Mouse (Mus musculus): ENCODE results near the gene 4921524J17Rik.
A peak's percentile ranks its signal among the peaks of the same experiment; 100 is the strongest.

The 4921524J17Rik gene

DNA sequence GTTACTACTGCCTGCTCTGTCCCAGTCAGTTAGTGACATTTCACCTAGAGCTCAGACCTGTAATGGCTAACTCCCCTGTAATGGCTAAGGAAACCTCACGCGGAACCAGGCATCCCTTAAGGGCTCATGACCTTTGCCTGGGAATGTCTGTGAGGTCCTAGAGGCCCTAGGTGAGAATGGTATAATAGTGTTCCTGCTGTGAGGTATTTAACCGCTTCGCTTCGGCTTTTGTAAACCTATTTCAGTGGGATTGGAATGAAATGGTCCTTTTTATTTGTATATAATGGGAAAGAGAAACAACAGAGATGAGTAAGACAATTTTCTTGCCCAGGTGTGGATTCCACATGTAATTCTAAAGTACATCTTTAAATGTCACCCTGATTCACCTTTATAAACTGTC is 8.9 kb upstream of the 4921524J17Rik start:
- no peak for DNase-seq (ENCODE audit: low read depth)

DNA sequence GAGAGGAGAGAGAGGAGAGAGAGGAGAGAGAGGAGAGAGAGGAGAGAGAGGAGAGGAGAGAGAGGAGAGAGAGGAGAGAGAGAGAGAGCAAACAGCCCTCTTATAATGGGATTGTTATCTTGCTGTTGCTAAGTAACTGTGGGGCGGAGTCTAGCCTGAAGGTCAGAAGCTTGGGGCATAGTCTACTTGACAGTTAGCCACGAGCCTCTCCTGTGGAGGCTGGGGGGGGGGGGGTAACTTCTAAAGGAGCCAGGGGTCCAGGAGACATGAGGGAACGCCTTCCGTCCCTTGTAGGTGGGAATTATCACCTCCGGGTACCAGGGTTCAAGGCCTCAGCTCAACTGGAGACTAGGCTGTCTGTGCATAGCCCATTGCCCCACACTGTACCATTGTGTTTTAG is 3.1 kb upstream of the 4921524J17Rik start:
- DNase-seq (ENCODE audit: low read depth) = no peak

DNA sequence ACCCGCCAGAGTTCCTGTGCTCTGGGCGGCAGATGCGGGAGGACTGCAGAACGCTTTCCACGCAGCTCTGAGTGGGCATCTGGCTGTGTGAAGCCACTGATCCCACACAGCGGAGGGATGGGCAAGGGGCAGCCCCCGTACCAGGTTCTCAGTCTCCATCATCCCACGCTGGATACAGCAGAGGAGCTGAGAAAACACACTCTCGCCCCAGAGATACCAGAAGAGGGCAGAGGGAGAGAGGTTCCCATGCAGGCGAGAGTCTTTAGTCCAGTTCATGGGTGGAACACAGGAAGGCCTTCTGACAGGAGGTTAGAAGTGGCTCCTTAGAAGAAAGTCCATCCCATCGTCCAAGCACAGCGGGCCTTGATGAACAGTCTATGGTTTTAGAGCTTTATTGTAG is 2.2 kb upstream of the 4921524J17Rik start:
- no peak for DNase-seq (ENCODE audit: low read depth)

DNA sequence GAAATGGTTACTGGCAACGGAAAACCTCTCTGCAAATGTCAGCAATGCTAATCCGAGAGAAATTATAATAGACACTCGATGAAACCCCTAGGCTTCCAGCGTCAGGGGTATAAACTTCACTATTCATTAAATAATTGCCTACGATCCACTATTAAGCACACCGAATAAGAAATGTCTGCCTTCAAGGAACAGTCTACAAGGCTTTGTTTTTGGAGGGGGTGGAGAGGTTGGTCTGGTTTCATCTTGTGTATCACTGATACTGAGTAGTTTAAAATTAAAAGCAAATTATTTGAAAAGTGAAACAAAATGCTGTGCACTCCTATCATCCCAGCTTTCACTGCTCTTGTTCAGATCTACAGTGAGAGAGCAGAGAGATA is 372 bp upstream of the 4921524J17Rik start:
- DNase-seq (ENCODE audit: low read depth) = no peak

DNA sequence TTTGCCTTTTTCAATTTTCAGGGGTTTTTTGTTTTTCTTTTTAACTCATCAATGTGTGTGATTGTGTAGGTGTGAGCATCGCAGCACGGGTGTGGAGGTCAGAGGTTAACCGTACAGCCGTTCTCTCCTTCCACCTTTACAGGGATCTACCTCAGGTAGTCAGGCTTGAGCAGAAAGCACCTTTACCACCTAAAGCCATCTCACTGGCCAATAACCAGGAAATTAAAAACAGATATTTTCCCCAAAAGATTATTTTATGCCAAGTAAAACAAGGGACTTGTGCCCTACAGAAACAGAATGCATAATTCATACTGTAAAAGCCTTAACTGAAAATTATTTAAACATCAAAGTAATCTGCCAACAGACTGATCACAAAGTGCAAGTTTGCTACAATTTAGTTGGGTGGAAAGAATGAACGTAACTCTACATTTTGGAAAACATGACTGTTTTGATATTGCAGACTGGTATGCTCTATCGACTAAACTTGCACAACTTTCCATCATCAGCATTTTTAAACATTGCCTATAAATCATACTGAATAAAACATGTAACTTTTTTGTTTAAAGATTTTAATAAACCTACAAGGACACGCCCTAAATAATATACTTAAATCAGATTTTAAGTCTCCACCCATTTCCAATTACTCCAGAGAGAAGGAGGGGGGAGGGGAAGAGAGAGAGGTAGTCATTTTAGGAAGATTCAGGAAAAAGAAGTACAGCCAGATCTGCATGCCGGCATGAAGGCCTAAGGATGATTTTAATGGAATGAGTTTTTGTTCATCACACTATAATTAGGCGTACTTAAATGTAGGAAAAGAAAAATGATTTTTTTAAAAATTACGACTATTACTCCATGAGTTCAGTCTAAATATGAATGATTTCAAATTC is 1.1 kb downstream of the 4921524J17Rik start:
- DNase-seq (ENCODE audit: low read depth) = no peak

DNA sequence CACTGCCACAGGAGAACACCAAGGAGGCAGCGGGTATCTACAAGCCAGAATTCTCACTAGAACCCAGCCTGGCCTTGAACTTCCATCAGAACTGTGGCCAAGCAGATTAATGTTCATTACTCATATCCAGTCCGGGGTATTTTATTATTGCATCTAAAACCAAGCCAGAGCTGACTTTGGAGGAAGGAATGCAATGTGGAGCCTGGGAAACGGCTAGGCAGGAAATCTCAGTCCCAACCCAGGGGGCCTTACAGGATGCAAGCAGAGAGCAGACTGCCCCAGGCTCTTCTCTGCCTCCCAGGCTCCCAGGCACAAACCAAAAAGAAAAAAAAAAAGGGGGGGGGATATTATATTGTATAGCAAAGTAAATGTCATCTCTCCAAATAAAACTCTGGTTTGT is 1.8 kb downstream of the 4921524J17Rik start:
- no peak for DNase-seq (ENCODE audit: low read depth)

DNA sequence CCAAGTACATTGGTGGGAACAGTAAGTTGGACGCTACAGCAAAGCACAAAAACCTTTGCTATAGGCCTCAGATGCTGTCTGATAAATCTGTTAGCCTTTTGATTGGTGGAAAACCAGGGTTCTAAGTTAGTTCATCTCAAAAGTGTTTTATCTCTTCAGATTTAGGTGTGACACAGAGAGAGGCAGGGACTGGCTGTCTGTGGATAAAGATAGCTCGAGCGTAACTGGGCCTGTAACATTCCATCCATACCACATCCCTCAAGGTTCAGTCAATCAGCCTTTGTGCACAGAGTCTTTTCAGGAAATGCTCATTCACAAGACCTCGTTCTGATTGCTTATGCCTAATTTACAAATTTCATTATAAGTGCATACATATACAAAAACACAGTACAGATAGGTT is 3.4 kb downstream of the 4921524J17Rik start:
- DNase-seq (ENCODE audit: low read depth) = no peak

DNA sequence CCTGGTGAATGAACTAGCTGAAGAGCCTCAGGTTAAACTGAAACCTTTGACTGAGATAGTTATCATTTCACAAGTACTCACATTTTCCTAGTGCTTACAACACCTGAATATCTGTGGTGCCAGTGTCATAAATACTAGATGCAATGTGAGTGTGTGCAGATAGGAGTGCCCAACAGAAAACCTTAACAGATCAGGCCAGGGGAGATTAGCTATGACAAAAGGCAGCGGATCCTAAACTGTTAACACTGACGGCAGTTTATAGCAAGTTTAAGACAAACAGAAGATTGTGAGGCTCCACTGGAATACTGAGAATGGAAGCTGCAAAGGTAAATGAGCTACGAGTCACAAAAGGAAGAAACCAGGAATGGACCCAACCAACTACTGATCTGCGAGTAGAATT is 5.6 kb downstream of the 4921524J17Rik start:
- no peak for DNase-seq (ENCODE audit: low read depth)

DNA sequence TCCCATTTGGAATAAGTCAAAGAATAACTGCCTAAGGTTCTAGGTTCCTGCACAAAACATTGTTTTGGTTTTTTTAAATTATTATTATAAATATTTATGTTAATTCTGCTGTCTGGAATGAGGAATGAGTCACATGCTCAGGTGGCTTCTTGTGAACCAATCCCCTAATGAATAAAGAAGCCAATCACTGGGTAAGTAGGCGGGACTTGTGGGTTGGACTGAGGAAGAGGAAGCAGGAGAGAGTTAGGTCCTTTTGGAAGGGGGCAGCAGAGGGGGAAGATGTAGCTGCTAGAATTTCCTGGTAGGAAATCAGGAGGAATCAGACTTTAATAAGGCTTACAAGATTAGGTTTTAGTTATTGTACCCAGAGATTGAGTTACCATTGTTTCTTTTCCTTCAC is 11.3 kb downstream of the 4921524J17Rik start:
- DNase-seq (ENCODE audit: low read depth) = no peak

DNA sequence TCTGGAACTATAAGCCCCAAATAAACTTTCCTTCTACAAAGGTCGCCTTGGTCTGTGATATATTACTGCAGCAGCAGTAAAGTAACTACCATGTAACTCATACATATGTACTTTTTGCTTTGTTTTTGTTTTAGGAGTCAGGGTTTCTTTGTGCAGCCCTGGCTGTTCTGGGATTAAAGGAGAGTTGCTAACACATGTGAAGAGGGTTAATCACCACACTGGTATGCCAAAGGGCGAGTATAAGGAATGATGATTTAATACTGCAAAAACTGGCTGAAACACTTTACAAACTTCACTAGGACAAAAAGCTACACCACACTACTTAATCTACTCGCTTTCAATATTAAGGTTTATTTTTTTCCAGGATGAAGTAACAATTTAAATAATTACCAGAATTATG is 24.1 kb downstream of the 4921524J17Rik start:
- DNase-seq (ENCODE audit: low read depth) = no peak

DNA sequence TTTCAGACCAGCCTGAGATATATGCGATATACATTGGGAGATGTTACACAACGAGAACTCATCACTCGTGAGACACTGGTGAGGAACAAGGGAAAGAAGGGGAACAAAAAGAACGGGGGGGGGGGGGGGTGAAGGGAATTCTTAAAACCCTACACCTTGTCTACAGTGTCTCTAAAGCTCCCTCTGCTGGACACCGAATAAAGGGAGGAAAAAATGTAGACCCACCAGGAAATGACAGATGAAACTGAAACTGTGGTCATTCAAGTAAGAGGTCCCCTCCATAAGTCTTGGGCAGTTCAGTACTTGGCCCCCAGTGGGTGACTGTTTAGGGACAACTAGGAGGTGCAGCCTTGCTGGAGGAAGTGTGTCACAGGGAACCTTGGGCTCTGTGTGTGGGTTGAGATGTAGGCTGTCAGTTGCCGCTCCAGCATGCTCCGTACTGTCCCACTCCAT is 24.6 kb downstream of the 4921524J17Rik start:
- peak; percentile 58 for DNase-seq (ENCODE audit: low read depth)

DNA sequence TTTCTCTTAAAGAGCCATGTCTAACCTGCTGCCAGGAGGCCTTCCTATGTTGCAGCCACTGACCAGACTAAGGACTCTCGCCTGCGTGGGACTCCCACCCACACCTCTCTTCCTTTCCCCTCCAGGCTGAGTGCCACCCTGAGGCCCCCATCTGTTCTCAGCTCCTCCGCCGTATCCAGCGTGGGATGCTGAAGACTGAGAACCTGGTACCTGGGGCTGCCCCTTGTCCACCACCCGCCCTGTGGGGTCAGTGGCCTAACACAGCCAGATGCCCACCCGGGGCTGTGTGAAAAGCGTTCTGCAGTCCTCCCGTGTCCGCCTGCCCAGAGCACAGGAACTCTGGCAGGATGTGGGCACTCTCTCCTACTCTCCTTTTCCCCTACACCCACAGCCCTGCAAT is 26.7 kb downstream of the 4921524J17Rik start:
- DNase-seq (ENCODE audit: low read depth) = no peak

DNA sequence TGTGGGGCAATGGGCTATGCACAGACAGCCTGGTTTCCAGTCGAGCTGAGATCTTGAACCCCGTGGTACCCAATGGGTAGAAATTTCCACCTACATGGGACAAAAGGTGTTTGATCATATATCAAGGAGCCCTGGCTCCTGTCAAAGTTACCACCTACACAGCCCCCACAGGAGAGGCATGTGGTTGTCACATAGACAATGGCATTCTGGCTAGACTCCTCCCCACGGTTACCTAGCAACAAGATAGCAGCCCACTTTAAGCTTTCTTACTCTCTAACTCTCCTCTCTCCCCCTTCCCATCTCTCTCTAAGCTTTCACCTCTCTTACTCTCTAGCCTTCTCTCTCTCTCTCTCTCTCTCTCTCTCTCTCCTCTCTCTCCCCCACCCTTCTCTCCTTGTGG is 27.2 kb downstream of the 4921524J17Rik start:
- no peak for DNase-seq (ENCODE audit: low read depth)

DNA sequence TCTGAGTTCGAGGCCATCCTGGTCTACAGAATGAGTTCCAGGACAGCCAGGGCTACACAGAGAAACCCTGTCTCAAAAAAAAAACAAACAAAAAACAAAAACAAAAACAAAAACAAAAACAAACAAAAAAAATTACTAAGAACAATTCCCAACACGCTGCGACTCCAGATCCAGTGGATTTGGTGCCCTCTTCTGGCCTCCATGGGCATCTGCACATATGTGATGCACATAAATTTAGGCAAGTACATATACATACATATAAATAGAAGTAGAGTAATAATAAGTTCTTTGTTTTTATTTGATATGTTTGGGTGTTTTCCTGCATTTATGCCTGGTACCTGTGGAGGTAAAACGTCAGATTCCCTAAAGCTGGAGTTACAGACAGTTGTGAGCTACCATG is 34.1 kb downstream of the 4921524J17Rik start:
- no peak for DNase-seq (ENCODE audit: low read depth)

DNA sequence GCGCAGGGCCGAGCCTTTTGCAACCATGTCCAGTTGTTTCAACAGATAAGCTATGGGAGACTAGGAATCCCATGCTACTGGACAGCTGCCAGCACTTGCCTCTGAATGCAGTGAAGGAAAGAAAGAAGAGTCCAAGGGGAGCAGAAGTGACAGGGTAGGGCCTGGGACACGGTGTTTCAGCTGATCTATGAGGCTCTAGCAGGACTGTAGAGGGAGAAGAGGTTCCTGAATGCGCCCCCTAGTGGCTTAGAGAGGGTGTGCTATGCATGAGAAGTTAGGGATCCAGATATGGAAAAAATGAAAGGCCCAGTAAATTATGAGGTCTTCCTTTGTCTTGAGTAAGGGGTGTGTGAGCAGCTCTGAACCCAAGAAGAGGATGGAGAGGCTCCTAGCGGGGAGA is 35.1 kb downstream of the 4921524J17Rik start:
- peak; percentile 44 for DNase-seq (ENCODE audit: low read depth)

DNA sequence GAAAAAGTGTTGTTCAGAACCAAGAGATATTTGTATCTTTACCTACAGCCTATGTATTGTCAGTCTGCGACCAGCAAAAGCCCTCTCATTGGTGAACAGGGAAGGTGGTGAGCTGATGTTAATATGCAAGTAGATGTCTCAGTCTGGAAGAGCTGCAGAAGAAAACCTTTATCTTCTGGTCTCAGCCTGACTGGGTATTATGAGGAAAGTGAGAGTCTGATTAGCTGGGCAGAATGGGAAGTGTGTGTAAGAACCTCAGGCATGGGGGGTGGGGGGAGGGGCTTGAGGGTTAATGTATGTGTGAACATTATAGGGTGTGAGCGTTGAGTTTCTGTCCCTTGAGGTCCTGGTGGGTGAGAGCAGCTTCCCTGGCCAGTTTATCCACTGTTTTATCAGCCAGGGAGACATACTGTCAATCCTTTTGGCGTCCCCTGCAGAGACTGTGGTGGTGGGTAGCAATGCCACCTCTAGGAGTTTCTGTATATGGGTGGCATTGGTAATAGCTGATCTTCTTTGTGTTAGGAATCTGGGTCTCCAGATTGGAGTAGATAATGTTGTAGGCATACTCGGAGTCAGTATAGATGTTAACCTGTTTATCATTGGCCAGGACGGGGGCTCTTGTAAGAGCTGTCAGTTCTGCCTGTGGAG is 36.1 kb downstream of the 4921524J17Rik start:
- DNase-seq (ENCODE audit: low read depth) = no peak

DNA sequence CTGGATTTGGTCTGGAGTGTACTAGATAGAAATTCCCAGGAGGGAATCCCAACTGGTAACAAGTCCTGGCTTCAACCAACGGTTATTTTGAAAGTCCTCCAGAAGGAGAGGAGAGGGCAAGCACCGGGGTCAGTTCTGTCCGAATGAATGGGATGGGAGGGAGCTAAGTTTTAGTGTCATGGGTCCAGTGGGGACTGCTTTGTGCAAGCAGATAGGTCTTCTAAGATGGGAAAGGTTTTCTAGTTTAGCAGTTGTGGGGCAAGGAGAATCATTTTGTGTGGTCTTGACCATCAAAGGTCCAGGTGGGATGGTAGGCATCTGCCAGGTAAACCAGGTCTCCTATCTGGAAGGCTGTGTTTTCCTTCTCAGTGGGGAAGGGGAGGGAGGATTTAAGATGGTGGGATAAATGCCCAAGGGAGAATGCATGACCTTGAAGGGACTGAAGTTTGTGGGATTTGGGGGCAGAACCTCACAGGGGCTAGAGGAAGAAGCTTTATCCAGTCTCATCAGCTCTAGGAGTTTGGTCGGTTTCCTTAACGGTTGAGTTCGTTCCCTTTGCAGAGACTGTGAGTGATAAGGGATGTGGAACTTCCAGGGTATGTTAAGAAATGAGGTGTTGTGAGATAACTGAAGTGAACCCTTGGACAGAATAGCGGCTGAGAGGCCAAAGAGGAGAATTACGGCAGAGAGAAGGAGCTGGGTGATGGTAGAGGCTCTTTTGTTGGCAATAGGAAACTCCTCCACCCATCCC is 36.8 kb downstream of the 4921524J17Rik start:
- no peak for DNase-seq (ENCODE audit: low read depth)

DNA sequence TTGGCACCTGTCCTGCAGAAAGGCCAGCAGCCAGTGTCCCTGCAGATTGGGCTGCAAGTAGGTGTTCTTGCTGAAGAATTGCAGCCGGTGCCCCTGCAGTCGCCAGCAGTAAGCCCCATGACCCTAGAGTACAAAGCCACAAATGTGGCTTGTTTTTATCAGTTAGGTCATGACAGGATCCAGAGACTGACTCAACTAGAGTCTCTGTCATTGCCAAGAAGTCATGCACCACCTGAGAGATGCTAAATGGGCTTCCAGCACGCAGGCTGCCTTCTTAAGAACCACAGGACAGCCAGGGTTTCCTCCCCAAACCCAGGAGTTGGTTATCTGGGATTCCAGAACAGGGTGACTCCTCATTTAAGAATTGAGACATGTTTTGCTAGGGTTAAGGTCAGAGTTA is 37.6 kb downstream of the 4921524J17Rik start:
- DNase-seq (ENCODE audit: low read depth) = no peak

DNA sequence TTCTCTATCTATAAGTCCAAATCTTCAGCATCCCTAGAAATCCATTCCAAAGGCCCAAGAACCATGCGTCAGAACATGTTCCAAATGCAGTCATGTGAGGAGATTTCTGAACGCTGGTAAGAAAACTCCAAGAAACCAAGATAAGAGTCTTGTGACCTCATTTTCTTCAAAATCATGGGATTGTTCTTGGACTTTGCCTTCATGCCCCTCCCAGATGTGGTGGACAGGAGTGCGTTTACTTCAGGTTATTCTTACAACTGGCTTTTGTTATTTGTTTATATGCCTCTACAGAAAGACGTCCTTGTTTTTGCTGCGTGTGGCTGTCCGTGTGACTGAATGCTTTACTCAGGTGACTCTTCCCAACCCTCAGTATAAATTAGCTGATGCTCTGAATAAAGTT is 39.4 kb downstream of the 4921524J17Rik start:
- no peak for DNase-seq (ENCODE audit: low read depth)

DNA sequence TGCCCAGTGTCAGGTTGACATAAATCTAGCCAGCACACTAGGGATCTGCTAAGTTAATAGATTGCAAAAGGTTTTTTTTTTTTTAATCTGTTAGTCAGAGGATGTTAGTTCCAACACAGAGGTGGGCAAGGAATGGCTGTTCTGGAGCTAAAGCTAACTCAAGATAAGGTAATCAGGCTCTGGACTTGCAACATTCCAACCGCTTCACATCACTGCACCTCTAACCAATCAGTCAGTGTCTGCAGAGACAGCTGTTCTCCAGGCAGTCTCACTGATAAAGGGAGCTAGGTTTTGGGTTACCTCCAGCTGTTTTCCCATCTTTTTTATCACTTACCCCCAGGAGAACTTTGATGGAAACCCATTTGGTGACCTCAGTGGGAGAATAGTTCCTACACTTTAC is 41.2 kb downstream of the 4921524J17Rik start:
- DNase-seq (ENCODE audit: low read depth) = no peak

DNA sequence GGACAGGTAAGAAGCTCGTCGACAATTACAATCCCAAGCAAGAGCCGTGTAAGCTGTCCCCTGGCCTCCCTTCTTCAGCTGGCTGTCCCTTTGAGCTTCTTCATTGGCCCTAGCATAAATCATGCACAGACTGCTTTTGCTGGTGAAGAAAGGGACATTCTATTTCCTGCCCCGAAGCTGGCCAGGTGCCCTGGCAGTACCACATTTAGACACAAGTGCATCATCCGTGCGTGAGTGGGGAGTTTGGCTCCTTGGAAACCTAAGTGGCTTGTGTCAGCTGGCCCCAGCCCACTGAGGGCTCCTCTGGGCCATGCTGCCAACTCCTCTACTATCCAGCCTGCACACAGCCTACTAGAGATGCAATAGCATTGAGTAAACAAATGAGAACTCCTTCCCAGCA is 46.4 kb downstream of the 4921524J17Rik start, which contains the start of gene Mylk3:
TSS of gene Mylk3 (minus strand) at position 141 of the 400 bp plus-strand sequence.
- no peak for DNase-seq (ENCODE audit: low read depth)

DNA sequence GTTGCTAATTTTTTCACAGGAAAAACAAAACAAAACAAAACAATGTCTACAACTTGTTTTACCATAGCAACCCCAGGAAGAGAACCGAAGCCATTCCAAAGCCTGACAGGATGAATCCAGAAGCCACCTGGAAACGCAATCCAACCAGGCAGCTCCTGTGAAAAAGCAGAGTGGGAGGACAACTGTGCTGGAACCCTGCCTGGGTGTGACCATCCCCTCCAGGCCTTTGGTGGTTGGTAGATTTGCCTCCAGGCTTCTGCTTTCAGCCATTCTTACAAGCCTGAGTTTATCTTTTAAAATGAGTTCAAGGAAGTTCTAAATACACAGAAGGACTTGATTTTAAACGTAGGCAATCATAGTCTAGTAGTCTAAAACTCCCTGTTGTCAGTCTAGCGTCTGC is 50.7 kb downstream of the 4921524J17Rik start:
- no peak for DNase-seq (ENCODE audit: low read depth)

DNA sequence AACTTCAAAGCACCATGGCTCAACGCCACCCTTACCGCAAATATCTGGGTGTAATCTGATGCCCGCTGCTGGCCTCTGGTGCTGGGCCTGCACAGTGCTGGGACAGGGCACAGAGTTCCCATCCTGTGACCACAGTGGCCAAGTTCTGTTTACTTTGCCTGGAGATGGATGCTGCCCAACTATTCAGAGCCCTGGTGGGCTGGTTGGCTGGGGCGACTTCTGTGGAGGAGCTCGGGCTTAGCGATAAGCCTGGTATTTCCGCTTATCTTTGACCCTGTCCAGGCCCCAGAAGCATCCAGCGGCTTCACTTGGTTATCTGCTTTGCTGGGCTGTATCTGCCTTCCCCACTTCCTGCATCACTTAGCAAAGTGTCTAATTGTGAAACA is 51.8 kb downstream of the 4921524J17Rik start:
- DNase-seq (ENCODE audit: low read depth) = no peak
